Mouse (Mus musculus): ENCODE data around the gene Mcrs1.
A peak's percentile ranks its signal among the peaks of the same experiment; 100 is the strongest.

DNA sequence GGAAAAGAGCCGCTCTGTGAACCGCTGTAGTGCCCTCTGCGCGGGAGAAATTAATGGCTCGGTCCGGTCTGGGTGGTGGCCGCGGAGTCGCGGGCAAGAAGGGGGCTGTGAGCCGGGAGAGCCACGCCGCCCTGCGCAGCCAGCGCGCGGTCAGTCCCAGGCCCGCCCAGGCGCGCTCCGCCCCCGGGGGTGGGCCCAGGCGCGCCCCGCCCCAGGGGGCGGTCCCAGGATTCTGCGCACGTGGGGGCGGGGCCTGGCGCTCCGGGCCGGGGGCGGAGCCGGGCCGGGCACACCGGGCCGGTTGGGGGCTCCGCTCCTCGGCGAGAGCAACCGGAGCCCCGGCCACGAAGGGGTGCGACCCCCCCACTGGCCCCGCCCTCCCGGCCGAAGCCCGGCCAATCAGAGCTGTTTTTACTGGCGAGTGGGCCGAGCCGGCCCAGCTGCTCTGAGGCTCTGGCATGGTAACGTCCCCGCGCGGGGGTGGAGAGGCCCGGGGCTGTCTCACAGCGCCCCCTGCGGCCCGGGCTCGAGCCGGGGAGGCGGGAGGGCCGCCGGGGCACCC is 43.1 kb upstream of the Mcrs1 start, which contains the start of gene Prpf40b:
- TF ChIP-seq POLR2A (IDR thresholded peaks at IDR 0.05; ENCODE audit: extremely low read depth, insufficient read depth, low read length) (peak; percentile 38; the same call in 1 of the 2 replicates), CTCF (IDR thresholded peaks at IDR 0.05; ENCODE audit: extremely low read depth, insufficient read depth, low read length) (no peak)
